Mouse (Mus musculus): Measurements from ENCODE around the gene Etv6.

GRCm38 (mm10) chr6:134109675-134110074 is 74.2 kb downstream of the Etv6 start:
- no peak for TF ChIP-seq CTCF (IDR thresholded peaks at IDR 0.05; ENCODE audit: insufficient read depth, low read length)
- no peak for TF ChIP-seq POLR2A (IDR thresholded peaks at IDR 0.05; ENCODE audit: borderline replicate concordance, extremely low read depth, low read depth, low read length)
